Mouse (Mus musculus) intestine, embryonic 16.5 days (tissue): ENCODE data around the gene Bco1. TPM values are rescaled to one million over a fixed set of nuclear protein-coding genes. Genes with fewer than 3 reads are reported as not detected.

ENCODE experiments used
- ATAC-seq: fragments of 200-750 bp; cut with Nextera tagmentation; 2 replicates; pipeline ENCODE4 v1.8.0; 2017; ENCODE audit warnings: moderate TSS enrichment, moderate library complexity
- H3K27ac ChIP-seq: fragments of 300-500 bp; sonication (generic); 2 replicates; pipeline ENCODE4 v1.5.1; 2014; ENCODE audit warnings: mild to moderate bottlenecking, low read length
- H3K27me3 ChIP-seq: fragments of 300-500 bp; sonication (generic); replicated peaks from 2 replicates; pipeline ENCODE4 v1.6.1; 2014; ENCODE audit warnings: low read length, control low read depth, mixed read lengths; ENCODE audit not compliant: control insufficient read depth, insufficient read depth
- H3K36me3 ChIP-seq: fragments of 300-500 bp; sonication (generic); 2 replicates; pipeline ENCODE4 v1.6.1; 2014; ENCODE audit warnings: low read length, control low read depth; ENCODE audit not compliant: control insufficient read depth, insufficient read depth
- H3K4me1 ChIP-seq: fragments of 300-500 bp; sonication (generic); 2 replicates; pipeline ENCODE4 v1.6.1; 2014; ENCODE audit warnings: low read length, control low read depth, mixed read lengths; ENCODE audit not compliant: control insufficient read depth, insufficient read depth
- H3K4me2 ChIP-seq: fragments of 300-500 bp; sonication (generic); 2 replicates; pipeline ENCODE4 v1.6.1; 2014; ENCODE audit warnings: low read depth, low read length, control low read depth
- H3K4me3 ChIP-seq: fragments of 300-500 bp; sonication (generic); 2 replicates; pipeline ENCODE4 v1.5.1; 2014; ENCODE audit warnings: mild to moderate bottlenecking, low read length
- H3K9ac ChIP-seq: fragments of 300-500 bp; sonication (generic); 2 replicates; pipeline ENCODE4 v1.6.1; 2014; ENCODE audit warnings: low read depth, low read length
- H3K9me3 ChIP-seq: fragments of 300-500 bp; sonication (generic); 2 replicates; pipeline ENCODE4 v1.6.1; 2016; ENCODE audit warnings: low read length, control low read depth; ENCODE audit not compliant: control insufficient read depth
- WGBS: fragments of 180-500 bp; shearing (Covaris S2); extraction: QIAGEN DNeasy Blood & Tissue Kit; methylation state at CpG from one replicate; pipeline ENCODE4 v1.1.7; 2014; 5-methylcytosine and 5-hydroxymethylcytosine counted together
- polyA plus RNA-seq: library from polyadenylated mRNA; unstranded; fragments of >200 nt; fragmentation: Nextera tagmentation; extraction: Ambion mirVana; gene quantifications from 2 replicates; pipeline ENCODE4 v1.2.1, GENCODE M21; 2015

The Bco1 gene
- polyA plus RNA-seq, 1 experiment from 2014 or later = 1.2 TPM

DNA sequence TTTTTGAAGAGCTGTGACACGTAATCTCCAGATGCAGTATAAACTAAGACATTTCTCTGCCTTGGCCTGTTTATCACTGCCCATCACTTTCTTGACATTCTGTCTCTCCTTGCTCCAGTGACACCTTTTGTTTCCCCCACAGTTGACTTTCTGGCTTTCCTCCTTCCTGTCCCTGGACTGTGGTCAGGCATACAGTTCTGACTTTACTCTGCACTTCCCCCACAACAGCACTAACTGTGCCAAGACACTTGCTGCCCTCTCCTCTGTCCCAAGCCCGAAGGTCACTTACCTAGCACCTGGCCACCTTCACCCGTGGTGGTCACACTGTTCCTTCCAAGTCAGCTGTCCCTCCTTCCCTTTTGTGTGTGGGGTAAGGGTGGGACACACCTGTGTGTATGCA lies 76.2 kb downstream of the Bco1 start:
- Histone ChIP-seq H3K36me3 (no peaks in the 10 kb centered on the region; the same call in 1 of the 2 replicates), H3K4me2 (no peak overlapping the region), H3K4me3 (no peak overlapping the region), H3K9me3 (no peaks in the 10 kb centered on the region), H3K27me3 (no peaks in the 10 kb centered on the region), H3K4me1 (peaks cover 19% of the 10 kb centered on the region), H3K9ac (no peak overlapping the region), H3K27ac (no peak overlapping the region)
- WGBS = 79% methylated on average over 3 of the region's 3 CpGs
- ATAC-seq = no peak

DNA sequence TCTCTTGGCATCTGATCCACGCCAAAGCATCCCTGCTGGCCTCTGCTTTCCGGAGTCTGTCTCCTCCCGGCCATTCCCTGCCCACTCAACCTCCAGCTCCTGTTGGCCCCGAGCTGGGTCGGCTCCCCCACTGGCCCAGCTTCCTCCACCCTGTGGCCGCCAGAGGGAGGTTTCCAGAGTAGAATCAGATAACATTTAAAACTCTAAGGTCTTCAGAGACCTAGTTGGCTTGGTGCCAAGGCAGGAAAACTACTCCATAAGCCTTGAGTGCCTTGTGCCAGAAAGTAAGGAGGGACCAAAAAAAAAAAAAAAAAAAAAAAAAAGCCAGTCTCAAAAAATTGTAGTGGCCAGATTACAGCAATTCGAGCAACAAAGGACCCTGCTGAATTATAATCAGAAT lies 77.2 kb downstream of the Bco1 start:
- ATAC-seq = peak; percentile 34; the same call in 1 of the 2 replicates
- WGBS = 43% methylated on average over 7 of the region's 7 CpGs
- Histone ChIP-seq H3K4me1 (peaks cover 13% of the 10 kb centered on the region), H3K9me3 (no peaks in the 10 kb centered on the region), H3K36me3 (no peaks in the 10 kb centered on the region; the same call in 1 of the 2 replicates), H3K27ac (no peak overlapping the region), H3K4me2 (no peak overlapping the region), H3K27me3 (no peaks in the 10 kb centered on the region), H3K9ac (no peak overlapping the region), H3K4me3 (no peak overlapping the region)

- Histone ChIP-seq H3K27me3 (no peaks in the 10 kb centered on the region), H3K36me3 (no peaks in the 10 kb centered on the region; the same call in 1 of the 2 replicates), H3K9me3 (no peaks in the 10 kb centered on the region), H3K4me1 (peaks cover 5% of the 10 kb centered on the region; the same call in 1 of the 2 replicates), H3K4me2 (no peak overlapping the region), H3K27ac (no peak overlapping the region), H3K4me3 (no peak overlapping the region), H3K9ac (no peak overlapping the region)
- WGBS = 78% methylated on average over 3 of the region's 3 CpGs
- ATAC-seq = no peak
Observed at GRCm38 (mm10) chr8:117173690-117174089, 78.0 kb downstream of the Bco1 start.

DNA sequence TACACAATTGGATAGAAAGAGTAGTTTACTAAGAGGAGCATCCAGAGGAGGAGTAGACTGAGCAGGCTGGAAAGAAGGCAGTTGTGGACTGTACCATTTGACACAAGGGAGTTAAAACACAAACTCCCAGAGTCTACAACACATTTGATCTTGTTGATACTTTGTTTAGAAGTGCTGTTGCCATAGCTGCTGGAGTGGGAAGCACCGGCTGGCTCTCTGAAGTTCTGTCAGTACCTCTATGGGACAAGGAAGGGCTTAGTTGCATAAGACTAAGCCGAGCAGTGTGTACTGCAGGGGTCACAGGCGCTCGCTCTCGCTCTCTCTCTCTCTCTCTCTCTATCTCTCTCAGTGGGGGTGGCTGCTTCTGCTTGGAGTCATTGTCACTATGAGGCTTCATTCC lies 78.9 kb downstream of the Bco1 start:
- WGBS = 79% methylated on average over 5 of the region's 5 CpGs
- H3K36me3 ChIP-seq = no peaks in the 10 kb centered on the region; the same call in 1 of the 2 replicates
- ATAC-seq = no peak
- H3K4me3 ChIP-seq = no peak overlapping the region
- H3K4me2 ChIP-seq = no peak overlapping the region
- H3K27me3 ChIP-seq = no peaks in the 10 kb centered on the region
- no peak overlapping the region for H3K9ac ChIP-seq
- H3K27ac ChIP-seq = no peak overlapping the region
- H3K4me1 ChIP-seq = peaks cover 5% of the 10 kb centered on the region; the same call in 1 of the 2 replicates
- no peaks in the 10 kb centered on the region for H3K9me3 ChIP-seq

DNA sequence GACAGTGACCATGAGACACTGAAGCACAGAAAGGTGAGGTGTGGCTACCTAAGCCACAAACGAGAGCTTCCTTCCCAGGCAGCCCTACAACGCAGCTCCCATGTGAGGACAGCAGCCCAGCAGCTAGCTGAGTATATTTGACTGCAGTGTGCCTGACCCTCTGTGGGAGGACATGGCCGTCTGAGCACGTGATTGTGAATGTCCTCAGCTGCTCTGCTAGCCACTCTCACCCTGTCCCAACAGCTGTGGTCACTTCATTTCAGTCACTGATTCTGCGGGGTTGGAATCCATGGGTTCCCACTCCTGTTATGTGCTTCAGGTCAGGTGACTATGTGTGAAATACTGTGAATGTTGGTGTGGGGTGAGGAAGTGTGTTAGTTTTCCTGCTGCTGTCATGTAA lies 80.7 kb downstream of the Bco1 start:
- WGBS = 74% methylated on average over 5 of the region's 5 CpGs

DNA sequence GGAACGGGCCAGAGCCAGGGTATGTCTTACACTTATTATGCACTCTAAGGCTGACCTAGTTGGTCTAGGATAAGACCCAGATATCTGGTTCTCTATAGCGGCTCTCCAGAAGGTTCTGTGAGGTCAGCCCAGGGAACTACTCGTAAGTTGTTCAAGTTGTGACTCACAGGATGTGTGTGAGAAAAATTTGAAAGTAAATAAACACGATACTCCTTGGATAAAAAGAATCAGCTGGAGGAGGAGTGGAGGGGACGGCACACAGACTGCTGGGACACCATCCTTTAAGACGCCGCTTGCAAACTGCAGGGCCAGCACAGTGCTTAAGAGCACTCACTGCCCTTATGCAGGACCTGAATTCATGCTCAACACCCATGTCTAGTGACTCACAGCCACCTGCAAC lies 81.6 kb downstream of the Bco1 start:
- no peaks in the 10 kb centered on the region; the same call in 1 of the 2 replicates for H3K36me3 ChIP-seq
- no peak overlapping the region for H3K4me3 ChIP-seq
- WGBS = 72% methylated on average over 7 of the region's 7 CpGs
- no peak overlapping the region for H3K4me2 ChIP-seq
- no peak for ATAC-seq
- no peak overlapping the region for H3K27ac ChIP-seq
- no peaks in the 10 kb centered on the region for H3K27me3 ChIP-seq
- H3K9ac ChIP-seq = no peak overlapping the region
- H3K4me1 ChIP-seq = peaks cover 5% of the 10 kb centered on the region; the same call in 1 of the 2 replicates
- no peaks in the 10 kb centered on the region for H3K9me3 ChIP-seq

More for the DNA sequence above, 80.7 kb downstream of the Bco1 start:
- ATAC-seq = no peak
- Histone ChIP-seq H3K4me2 (no peak overlapping the region), H3K4me3 (no peak overlapping the region), H3K4me1 (peaks cover 5% of the 10 kb centered on the region; the same call in 1 of the 2 replicates), H3K9ac (no peak overlapping the region), H3K27me3 (no peaks in the 10 kb centered on the region), H3K36me3 (no peaks in the 10 kb centered on the region; the same call in 1 of the 2 replicates), H3K9me3 (no peaks in the 10 kb centered on the region), H3K27ac (no peak overlapping the region)

- no peak overlapping the region for H3K4me2 ChIP-seq
- H3K9me3 ChIP-seq = no peaks in the 10 kb centered on the region
- no peak overlapping the region for H3K9ac ChIP-seq
- H3K4me1 ChIP-seq = no peaks in the 10 kb centered on the region; the same call in 1 of the 2 replicates
- no peak overlapping the region for H3K27ac ChIP-seq
- no peaks in the 10 kb centered on the region; the same call in 1 of the 2 replicates for H3K36me3 ChIP-seq
- no peaks in the 10 kb centered on the region for H3K27me3 ChIP-seq
- no peak overlapping the region for H3K4me3 ChIP-seq
- WGBS = 77% methylated on average over 2 of the region's 2 CpGs
- ATAC-seq = no peak
Observed at GRCm38 (mm10) chr8:117178039-117178438, 82.4 kb downstream of the Bco1 start.

DNA sequence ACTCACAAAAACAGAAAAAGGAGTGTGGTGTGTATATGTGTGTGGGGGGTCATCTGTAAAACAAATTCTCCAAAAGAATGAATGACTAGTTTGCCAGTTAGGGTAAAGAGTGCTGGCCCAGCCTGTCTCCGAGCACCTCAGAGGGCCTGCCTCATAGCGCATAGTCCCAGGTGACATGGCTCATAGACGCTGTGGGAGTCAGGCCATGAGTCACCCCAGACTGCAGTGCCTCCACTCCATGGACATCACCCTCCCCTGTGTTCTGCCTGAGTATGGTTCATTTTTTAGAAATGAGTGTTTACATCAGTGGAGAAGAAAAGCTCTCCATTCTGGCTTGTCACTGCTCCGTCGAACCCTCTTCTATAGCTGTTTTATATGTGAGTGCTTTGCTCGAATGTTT lies 83.0 kb downstream of the Bco1 start:
- H3K4me2 ChIP-seq = no peak overlapping the region
- 74% methylated on average over 6 of the region's 6 CpGs for WGBS
- no peak overlapping the region for H3K4me3 ChIP-seq
- H3K9me3 ChIP-seq = no peaks in the 10 kb centered on the region
- H3K4me1 ChIP-seq = no peaks in the 10 kb centered on the region
- H3K36me3 ChIP-seq = no peaks in the 10 kb centered on the region; the same call in 1 of the 2 replicates
- H3K27me3 ChIP-seq = no peaks in the 10 kb centered on the region
- no peak overlapping the region for H3K27ac ChIP-seq
- H3K9ac ChIP-seq = no peak overlapping the region
- no peak for ATAC-seq

- ATAC-seq = no peak
- Histone ChIP-seq H3K27ac (no peak overlapping the region), H3K27me3 (no peaks in the 10 kb centered on the region), H3K9me3 (no peaks in the 10 kb centered on the region), H3K4me2 (no peak overlapping the region), H3K4me1 (no peaks in the 10 kb centered on the region), H3K36me3 (peaks cover 7% of the 10 kb centered on the region; the same call in 1 of the 2 replicates), H3K4me3 (no peak overlapping the region), H3K9ac (no peak overlapping the region)
- 98% methylated on average over 4 of the region's 4 CpGs for WGBS
Observed at GRCm38 (mm10) chr8:117182746-117183145, 87.1 kb downstream of the Bco1 start.
